Mouse (Mus musculus) brain, embryonic 18.5 days (tissue): ENCODE measurements around the gene Olfr1506.
"Not testable (repeated sequence)": the region's sequence is repeated elsewhere in the genome, so short reads cannot be mapped to it uniquely, and the experiment has no call there.

ENCODE experiments used
- DNase-seq: peaks from one replicate; pipeline ENCODE4 v3.0.0-alpha.2; 2012; ENCODE audit warnings: low read depth, low spot score

The Olfr1506 gene

GRCm38 (mm10) chr2:90224393-90224792 is at the start of gene Olfr1506:
Gene Olfr1506, minus strand, starts transcription at chr2:90224493.
- DNase-seq, result not testable (repeated sequence)

- DNase-seq, result no peak
Observed at GRCm38 (mm10) chr2:90270932-90271331, 46.6 kb upstream of the Olfr1506 start, which contains the start of gene Olfr1271. Gene Olfr1271, minus strand, starts transcription at chr2:90271032.

GRCm38 (mm10) chr2:90257492-90257891 is 33.2 kb upstream of the Olfr1506 start, which contains the start of gene Olfr142:
Gene Olfr142, minus strand, starts transcription at chr2:90257592.
- DNase-seq, result no peak

- DNase-seq, result not testable (repeated sequence)
Observed at GRCm38 (mm10) chr2:90199606-90200005, 24.7 kb downstream of the Olfr1506 start.

- DNase-seq, result not testable (repeated sequence)
Observed at GRCm38 (mm10) chr2:90195285-90195684, 29.0 kb downstream of the Olfr1506 start.

GRCm38 (mm10) chr2:90194750-90195149 is 29.5 kb downstream of the Olfr1506 start:
- DNase-seq, result not testable (repeated sequence)

GRCm38 (mm10) chr2:90187082-90187481 is 37.2 kb downstream of the Olfr1506 start:
- not testable (repeated sequence) for DNase-seq

GRCm38 (mm10) chr2:90186082-90186481 is 38.2 kb downstream of the Olfr1506 start:
- DNase-seq, result not testable (repeated sequence)
